Mouse (Mus musculus) embryo, embryonic 9.5 days (tissue): ENCODE data around the gene Itpr3.

ENCODE experiments used
- DNase-seq: peaks from one replicate; pipeline ENCODE4 v3.0.0-alpha.2; 2017; ENCODE audit errors: extremely low spot score

Gene Itpr3

GRCm38 (mm10) chr17:27119540-27119895 is 62.4 kb downstream of the Itpr3 start:
- no peak for DNase-seq

GRCm38 (mm10) chr17:27119954-27120353 is 62.9 kb downstream of the Itpr3 start:
- DNase-seq: no peak

DNA sequence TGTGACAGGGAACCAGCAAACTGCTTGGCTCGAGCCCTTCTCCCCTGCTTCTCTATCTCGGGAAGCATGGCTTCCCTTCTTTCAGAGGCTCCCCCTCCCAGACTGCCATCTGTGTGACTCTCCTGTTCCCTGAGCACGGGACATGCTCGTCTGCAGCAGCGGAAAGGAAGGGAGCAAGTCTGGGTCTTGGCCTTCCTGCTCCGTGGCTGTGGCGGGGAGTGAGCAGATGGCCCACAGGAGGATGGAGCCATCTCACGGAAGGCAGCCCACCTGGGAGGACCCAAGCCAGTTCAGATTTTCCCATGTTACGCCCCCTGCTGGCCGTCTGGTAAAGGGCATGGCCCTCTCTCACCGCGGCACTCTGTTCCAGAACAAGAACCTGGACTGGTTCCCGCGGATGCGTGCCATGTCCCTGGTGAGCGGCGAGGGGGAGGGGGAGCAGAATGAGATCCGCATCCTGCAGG is 63.5 kb downstream of the Itpr3 start:
- peak; percentile 72 for DNase-seq

- no peak for DNase-seq
Measured at GRCm38 (mm10) chr17:27121266-27121665, 64.2 kb downstream of the Itpr3 start.

DNA sequence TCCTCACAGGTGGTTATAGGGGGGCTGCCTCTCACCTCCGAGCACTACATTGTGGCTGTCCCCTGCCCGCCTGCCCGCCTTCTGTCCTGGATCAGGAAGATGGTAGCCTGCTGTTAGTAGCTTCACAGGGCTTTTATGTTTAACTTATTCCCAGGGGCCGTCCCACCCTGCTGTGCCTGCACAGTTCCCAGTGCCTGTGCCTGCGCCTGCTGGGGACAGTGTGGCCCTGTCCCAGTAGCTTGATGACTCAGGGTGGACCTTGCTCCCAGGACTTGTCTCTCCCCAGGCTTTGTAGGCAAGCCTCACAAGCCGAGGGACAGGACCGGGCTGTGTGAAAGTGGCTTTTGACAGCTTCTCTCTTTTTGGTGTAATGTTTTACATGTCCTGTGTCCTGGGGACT is 64.7 kb downstream of the Itpr3 start:
- no peak for DNase-seq

GRCm38 (mm10) chr17:27122701-27123100 is 65.6 kb downstream of the Itpr3 start:
- no peak for DNase-seq

GRCm38 (mm10) chr17:27123103-27123502 is 66.0 kb downstream of the Itpr3 start:
- DNase-seq: no peak

DNA sequence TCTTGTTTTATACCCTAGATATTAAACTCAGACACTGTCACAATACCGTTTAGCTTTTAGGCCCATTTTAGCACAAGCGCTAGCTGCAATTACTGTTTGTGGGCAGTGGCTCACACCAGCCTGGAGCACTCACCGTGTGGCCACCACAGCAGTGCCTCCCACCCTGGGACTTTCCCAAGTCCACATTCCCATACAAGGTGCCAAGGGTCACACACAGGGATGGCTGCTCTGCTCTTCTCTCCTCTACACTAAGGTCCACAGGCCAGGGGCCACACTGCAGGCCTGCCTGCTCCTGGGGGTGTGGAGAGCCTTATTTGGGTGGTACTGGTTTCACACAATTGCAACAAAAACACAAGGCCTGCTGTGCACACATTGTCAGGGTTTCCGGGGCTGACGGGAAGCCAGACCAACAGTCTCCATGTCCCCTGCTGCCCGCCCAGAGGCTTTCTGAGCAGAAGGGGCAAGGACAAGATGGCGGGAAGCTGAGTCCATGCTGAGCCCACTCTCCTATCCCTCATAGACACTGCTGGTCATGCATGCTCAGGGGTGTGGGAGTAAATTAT is 66.8 kb downstream of the Itpr3 start:
- no peak for DNase-seq

DNA sequence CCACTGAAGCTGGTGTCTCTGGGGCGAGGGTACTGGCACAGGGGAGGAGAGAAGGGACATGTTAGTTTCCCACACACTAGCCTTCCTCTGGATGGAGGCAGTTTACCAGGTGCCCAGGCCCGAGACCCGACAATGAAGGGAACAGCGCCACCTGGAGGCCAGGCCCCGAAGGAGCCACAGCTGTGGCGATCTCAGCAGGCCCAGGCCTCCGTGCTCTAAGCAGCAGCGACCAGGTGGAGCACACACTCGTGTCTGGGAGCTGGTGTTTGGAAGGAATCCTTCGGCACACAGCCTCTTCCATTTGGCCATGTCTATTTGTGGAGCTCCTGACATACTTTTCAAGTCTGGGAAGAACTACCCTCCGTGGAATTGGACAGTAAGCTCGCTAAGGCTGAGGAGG is 68.1 kb downstream of the Itpr3 start:
- DNase-seq: peak; percentile 76

- DNase-seq: no peak
Measured at GRCm38 (mm10) chr17:27125669-27126202, 68.6 kb downstream of the Itpr3 start.

DNA sequence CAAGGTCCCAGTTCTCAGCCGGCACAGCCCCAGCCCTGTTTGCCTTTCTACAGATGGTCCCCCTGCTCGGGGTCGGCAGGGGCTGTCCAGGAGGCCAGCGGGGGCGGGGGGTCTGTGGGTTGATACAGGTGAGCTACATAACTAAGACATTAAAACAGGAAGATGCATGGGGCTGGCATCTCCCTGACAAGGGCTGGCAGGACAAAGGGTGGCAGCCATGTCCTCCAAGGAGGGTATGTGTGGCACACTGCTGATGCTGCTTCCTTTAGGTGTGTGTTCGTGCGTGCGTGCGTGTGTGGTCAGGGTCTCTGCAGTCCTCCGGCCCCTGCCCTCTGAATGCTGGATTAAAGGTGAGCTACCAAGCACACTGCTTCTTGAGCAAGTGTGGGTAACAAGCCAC is 69.9 kb downstream of the Itpr3 start:
- no peak for DNase-seq

- DNase-seq: no peak
Measured at GRCm38 (mm10) chr17:27128189-27128588, 71.1 kb downstream of the Itpr3 start.

DNA sequence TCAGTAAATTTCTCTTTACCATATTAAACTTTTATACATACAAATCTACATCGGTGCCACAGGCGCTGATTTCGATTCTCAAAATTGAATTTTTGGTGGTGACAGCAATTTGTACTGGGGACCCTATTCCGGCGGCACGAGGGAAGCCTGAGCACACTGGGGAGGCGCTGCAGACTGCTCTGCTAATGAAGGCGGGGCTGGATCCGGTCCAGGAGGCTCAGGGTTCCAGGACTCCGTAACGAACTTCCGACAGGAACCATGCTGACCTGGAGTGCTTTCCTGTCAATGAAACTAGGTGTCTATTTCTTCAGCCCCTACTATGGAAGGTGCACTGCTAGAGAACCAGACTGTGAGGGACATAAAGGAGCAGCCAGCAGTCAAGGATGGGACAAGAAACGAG is 72.2 kb downstream of the Itpr3 start:
- no peak for DNase-seq

DNA sequence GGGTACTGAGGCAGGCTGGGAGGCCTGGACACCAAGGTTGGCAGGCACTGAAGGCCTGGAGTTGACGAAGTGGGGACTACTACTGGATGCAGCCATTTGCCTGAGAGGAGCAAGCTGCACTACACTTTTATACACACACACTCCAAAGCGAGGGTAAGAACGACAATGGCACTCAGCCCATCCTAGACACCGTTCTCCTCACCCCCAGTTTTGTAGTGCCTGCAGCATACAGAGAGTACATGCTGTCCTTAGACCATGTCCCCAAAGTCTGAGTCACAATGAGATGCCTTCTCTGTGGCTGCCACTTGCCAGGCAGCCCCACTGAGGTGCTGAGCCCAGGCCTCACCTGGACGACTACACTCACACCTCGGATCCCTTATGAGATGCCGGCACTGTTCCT is 72.7 kb downstream of the Itpr3 start:
- DNase-seq: no peak

DNA sequence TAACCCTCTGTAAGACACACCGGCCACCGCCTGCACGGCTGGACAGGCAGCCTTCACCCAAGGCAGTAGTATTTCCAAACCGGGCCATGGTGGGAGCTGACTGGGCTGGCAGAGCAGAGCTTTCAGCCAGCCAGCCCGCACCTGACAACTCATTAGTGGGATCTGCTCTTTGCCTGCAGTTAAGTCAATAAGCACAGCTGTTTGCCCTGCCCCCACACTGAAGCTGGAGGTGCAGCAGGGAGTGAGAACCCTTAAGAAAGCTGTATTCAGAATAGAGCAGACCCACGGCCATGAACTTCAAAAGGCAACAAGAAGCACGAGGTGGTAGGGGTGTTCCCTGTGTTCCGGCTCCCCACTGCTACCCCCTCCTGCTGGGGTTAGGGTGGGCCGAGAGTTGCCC is 73.1 kb downstream of the Itpr3 start:
- no peak for DNase-seq

DNA sequence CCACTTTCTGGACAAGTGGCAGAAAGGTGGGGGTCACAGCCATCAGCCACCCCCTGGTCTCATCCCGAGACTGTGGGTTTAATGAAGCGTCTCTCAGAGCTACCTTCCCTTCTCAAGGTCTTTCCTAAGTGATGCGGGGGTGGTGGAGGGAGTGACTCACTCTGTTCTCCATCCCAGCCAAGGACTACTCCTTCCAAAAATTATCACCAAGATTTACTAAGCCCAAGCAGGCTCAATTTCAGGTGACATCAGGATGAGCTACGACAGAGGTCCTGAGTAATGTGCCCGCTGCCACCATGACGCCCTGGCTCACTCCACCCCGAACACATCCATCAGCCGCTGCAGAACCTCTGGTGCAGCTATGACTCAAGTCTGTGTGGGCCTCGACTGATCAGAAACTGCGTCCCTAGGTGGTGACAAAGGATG is 74.1 kb downstream of the Itpr3 start:
- no peak for DNase-seq

DNA sequence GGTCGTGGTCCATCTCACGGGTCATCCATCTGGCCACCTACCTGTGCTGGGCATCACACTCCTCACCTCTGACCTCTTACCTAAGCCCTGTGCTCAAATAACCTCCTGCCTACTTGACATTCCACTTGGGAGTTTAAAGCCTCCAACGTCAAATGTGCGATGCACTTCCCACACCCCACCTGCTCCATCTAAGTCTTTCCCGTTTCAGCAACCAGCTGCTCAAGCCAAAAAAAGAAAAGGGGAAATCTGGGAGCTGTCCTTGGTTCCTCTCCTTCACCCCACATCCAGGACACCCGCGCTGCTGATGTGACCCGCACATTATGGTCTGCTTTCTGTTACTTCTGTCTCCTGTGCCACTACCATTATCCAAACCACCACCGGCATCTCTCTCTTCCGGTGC is 75.1 kb downstream of the Itpr3 start:
- no peak for DNase-seq

- DNase-seq: peak; percentile 98
Measured at GRCm38 (mm10) chr17:27133551-27134141, 76.5 kb downstream of the Itpr3 start, which contains the start of gene Uqcc2. Gene Uqcc2, minus strand, starts transcription at chr17:27133916.

DNA sequence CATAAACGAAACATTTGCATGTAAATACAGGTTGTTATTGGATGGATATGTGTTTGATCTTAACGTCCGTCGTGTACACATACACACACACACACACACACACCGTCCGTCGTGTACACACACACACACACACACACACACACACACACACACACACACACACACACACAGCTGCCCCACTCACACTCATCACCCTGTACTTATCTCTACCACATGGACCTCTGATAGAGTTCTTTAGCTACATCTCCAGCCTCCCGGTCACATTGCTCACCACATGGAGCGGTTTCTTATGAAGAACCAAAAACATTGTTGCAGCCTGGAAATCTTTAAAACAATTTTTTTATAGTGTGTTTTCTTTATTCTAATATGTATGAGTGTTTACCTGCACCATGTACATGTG is 77.1 kb downstream of the Itpr3 start:
- DNase-seq: no peak

DNA sequence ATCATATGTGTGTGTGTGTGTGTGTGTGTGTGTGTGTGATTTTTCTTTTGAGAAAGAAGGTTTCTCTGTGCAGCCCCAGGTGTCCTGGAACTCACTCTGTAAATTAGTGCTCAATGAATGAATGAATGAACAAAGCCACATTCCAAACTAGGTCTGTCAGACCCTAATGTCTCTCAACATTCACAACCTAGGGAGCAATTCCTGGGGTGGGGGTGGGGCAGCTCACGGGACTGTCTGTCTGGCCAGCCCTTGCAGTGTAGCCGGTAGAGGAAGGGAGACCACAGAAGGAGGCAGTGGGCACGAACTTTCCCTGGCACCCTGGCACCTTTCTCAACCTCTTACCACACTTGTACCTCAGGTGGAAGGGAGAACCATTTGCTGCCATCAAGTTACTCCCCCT is 77.6 kb downstream of the Itpr3 start:
- DNase-seq: no peak

- DNase-seq: no peak
Measured at GRCm38 (mm10) chr17:27138396-27138795, 81.3 kb downstream of the Itpr3 start.

DNA sequence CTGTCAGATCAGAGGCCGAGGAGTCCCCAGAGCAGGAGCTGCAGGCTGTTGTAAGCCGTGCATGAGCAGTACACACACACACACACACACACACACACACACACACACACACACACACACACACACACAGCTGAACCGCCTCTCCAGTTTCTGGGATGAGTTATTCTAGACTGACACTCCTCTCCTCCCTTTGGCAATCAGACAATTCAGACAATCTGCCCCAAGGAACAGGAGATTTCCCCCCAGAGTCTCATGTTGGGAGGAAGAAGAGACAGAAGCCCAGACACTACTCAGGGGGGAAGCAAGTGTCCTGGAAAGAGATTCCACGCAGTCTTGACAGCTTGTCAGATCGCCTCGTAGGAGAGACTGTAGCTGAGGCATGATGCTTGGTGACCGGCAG is 82.2 kb downstream of the Itpr3 start:
- no peak for DNase-seq

DNA sequence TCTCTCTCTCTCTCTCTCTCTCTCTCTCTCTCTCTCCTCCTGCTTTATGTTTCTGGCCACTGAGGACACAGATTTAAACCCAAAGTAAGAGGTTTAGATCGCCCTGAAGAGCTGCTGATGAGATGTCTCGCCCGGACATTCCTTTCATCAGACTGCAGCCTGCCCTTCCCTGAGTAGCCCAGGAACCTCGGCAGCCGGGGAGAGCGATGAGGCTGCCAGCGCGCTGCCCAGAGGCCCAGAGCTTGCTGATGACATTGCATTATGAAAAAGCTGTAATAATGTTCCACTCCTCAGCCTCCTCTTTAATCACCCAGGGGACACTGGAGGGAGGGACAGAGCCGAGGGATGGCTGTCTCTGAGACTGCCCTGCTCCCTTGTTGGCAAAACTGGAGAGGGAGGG is 83.2 kb downstream of the Itpr3 start:
- DNase-seq: no peak

DNA sequence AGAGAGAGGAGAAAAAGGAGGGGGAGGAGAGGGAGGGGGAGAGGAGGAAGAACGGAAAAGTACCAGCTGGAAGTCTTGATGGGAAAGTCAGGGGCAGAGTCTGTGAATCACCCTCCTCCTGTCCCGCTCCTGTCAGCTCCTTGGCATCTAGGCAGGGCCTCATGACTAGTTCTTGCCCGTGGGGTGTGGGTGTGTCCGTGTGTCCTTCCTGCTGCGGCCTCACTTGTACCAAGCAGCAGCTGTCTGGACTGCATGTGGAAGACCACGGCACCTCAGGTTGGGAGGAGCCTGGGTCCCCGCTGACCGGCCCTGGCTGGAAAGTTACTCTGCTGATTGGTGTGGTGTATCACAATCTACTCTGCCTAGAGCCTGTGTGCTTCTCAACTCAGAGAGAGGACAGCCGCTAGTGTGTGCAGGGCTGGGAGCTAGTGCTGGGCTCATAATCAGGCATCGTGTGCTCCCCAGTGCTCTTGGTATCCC is 84.9 kb downstream of the Itpr3 start:
- DNase-seq: no peak
